Mouse (Mus musculus) kidney, embryonic 16.5 days (tissue): ENCODE measurements around the gene Maml2. TPM values are rescaled to one million over a fixed set of nuclear protein-coding genes. Genes with fewer than 3 reads are reported as not detected.
A peak's percentile ranks its signal among the peaks of the same experiment; 100 is the strongest.

ENCODE experiments used
- ATAC-seq: fragments of 200-750 bp; cut with Nextera tagmentation; 2 replicates; pipeline ENCODE4 v1.8.0; 2017; ENCODE audit warnings: moderate TSS enrichment; ENCODE audit not compliant: low FRiP score, low TSS enrichment
- H3K27ac ChIP-seq: fragments of 300-500 bp; sonication (generic); 2 replicates; pipeline ENCODE4 v1.5.1; 2014; ENCODE audit warnings: low read length
- H3K27me3 ChIP-seq: fragments of 300-500 bp; sonication (generic); 2 replicates; pipeline ENCODE4 v1.6.1; 2014; ENCODE audit warnings: low read length, control low read depth, mixed read lengths; ENCODE audit not compliant: insufficient read depth
- H3K36me3 ChIP-seq: fragments of 300-500 bp; sonication (generic); 2 replicates; pipeline ENCODE4 v1.6.1; 2014; ENCODE audit warnings: low read length, control low read depth, mixed read lengths; ENCODE audit not compliant: insufficient read depth
- H3K4me1 ChIP-seq: fragments of 300-500 bp; sonication (generic); 2 replicates; pipeline ENCODE4 v1.6.1; 2014; ENCODE audit warnings: low read length, control low read depth, mixed read lengths; ENCODE audit not compliant: insufficient read depth
- H3K4me2 ChIP-seq: fragments of 300-500 bp; sonication (generic); replicated peaks from 2 replicates; pipeline ENCODE4 v1.6.1; 2014; ENCODE audit warnings: low read depth, low read length
- H3K4me3 ChIP-seq: fragments of 300-500 bp; sonication (generic); 2 replicates; pipeline ENCODE4 v1.5.1; 2014; ENCODE audit warnings: mild to moderate bottlenecking, low read length
- H3K9ac ChIP-seq: fragments of 300-500 bp; sonication (generic); replicated peaks from 2 replicates; pipeline ENCODE4 v1.6.1; 2014; ENCODE audit warnings: low read length
- H3K9me3 ChIP-seq: fragments of 300-500 bp; sonication (generic); 2 replicates; pipeline ENCODE4 v1.6.1; 2016; ENCODE audit warnings: low read length, control low read depth
- WGBS: fragments of 180-500 bp; shearing (Covaris S2); extraction: QIAGEN DNeasy Blood & Tissue Kit; methylation state at CpG from one replicate; pipeline ENCODE4 v1.1.7; 2014; 5-methylcytosine and 5-hydroxymethylcytosine counted together
- polyA plus RNA-seq: library from polyadenylated mRNA; unstranded; fragments of >200 nt; fragmentation: Nextera tagmentation; extraction: Ambion mirVana; gene quantifications from 2 replicates; pipeline ENCODE4 v1.2.1, GENCODE M21; 2015

Maml2 gene
- polyA plus RNA-seq, 1 experiment from 2014 or later, result 10.0 TPM

GRCm38 (mm10) chr9:13497016-13497415 lies 199.3 kb downstream of the Maml2 start:
- Histone ChIP-seq H3K4me1 (peaks cover 22% of the 10 kb centered on the region), H3K36me3 (no peaks in the 10 kb centered on the region), H3K4me2 (no peak overlapping the region), H3K27ac (peak overlapping the region; percentile 71), H3K9me3 (no peaks in the 10 kb centered on the region), H3K27me3 (no peaks in the 10 kb centered on the region), H3K9ac (no peak overlapping the region), H3K4me3 (no peak overlapping the region)
- 81% methylated on average over 3 of the region's 3 CpGs for WGBS
- no peak for ATAC-seq

GRCm38 (mm10) chr9:13497690-13498333 lies 200.1 kb downstream of the Maml2 start:
- Histone ChIP-seq H3K36me3 (no peaks in the 10 kb centered on the region), H3K4me3 (no peak overlapping the region), H3K4me2 (no peak overlapping the region), H3K27me3 (no peaks in the 10 kb centered on the region), H3K4me1 (peaks cover 22% of the 10 kb centered on the region), H3K9ac (no peak overlapping the region), H3K27ac (peak overlapping the region; percentile 84), H3K9me3 (no peaks in the 10 kb centered on the region)
- peak; percentile 93 for ATAC-seq
- WGBS, result 48% methylated on average over 7 of the region's 7 CpGs

- no peak overlapping the region for H3K4me3 ChIP-seq
- no peaks in the 10 kb centered on the region for H3K36me3 ChIP-seq
- WGBS, result 77% methylated on average over 5 of the region's 5 CpGs
- H3K27me3 ChIP-seq, result no peaks in the 10 kb centered on the region
- H3K27ac ChIP-seq, result no peak overlapping the region
- no peak overlapping the region for H3K9ac ChIP-seq
- H3K4me1 ChIP-seq, result peaks cover 24% of the 10 kb centered on the region
- no peaks in the 10 kb centered on the region for H3K9me3 ChIP-seq
- ATAC-seq, result no peak
- H3K4me2 ChIP-seq, result no peak overlapping the region
These were observed 202.3 kb downstream of the Maml2 start for GRCm38 (mm10) chr9:13500045-13500444.

GRCm38 (mm10) chr9:13505024-13505423 lies 207.3 kb downstream of the Maml2 start:
- 76% methylated on average over 4 of the region's 4 CpGs for WGBS
- no peaks in the 10 kb centered on the region for H3K36me3 ChIP-seq
- H3K4me1 ChIP-seq, result peaks cover 30% of the 10 kb centered on the region
- H3K9me3 ChIP-seq, result no peaks in the 10 kb centered on the region
- no peak overlapping the region for H3K9ac ChIP-seq
- no peak overlapping the region for H3K4me2 ChIP-seq
- no peak overlapping the region for H3K4me3 ChIP-seq
- ATAC-seq, result no peak
- H3K27me3 ChIP-seq, result no peaks in the 10 kb centered on the region
- no peak overlapping the region for H3K27ac ChIP-seq

- ATAC-seq, result peak; percentile 76; the same call in 1 of the 2 replicates
- no peak overlapping the region for H3K4me3 ChIP-seq
- H3K9ac ChIP-seq, result no peak overlapping the region
- peak overlapping the region; percentile 31 for H3K27ac ChIP-seq
- no peak overlapping the region for H3K4me2 ChIP-seq
- WGBS, result 26% methylated on average over 6 of the region's 6 CpGs
- no peaks in the 10 kb centered on the region for H3K27me3 ChIP-seq
- peaks cover 32% of the 10 kb centered on the region for H3K4me1 ChIP-seq
- no peaks in the 10 kb centered on the region for H3K36me3 ChIP-seq
- no peaks in the 10 kb centered on the region for H3K9me3 ChIP-seq
These were observed 209.4 kb downstream of the Maml2 start for GRCm38 (mm10) chr9:13506956-13507821.

GRCm38 (mm10) chr9:13507822-13508188 lies 210.0 kb downstream of the Maml2 start:
- no peak overlapping the region for H3K4me2 ChIP-seq
- H3K4me1 ChIP-seq, result peaks cover 36% of the 10 kb centered on the region
- H3K36me3 ChIP-seq, result no peaks in the 10 kb centered on the region
- WGBS, result 72% methylated on average over 9 of the region's 9 CpGs
- peak overlapping the region; percentile 31 for H3K27ac ChIP-seq
- H3K9me3 ChIP-seq, result no peaks in the 10 kb centered on the region
- no peaks in the 10 kb centered on the region for H3K27me3 ChIP-seq
- ATAC-seq, result peak; percentile 22; the same call in 1 of the 2 replicates
- H3K9ac ChIP-seq, result no peak overlapping the region
- no peak overlapping the region for H3K4me3 ChIP-seq

- 66% methylated on average over 6 of the region's 6 CpGs for WGBS
- H3K4me1 ChIP-seq, result peaks cover 41% of the 10 kb centered on the region
- ATAC-seq, result peak; percentile 65; the same call in 1 of the 2 replicates
These were observed 212.0 kb downstream of the Maml2 start for GRCm38 (mm10) chr9:13509751-13510150.

GRCm38 (mm10) chr9:13510621-13511369 lies 213.0 kb downstream of the Maml2 start:
- Histone ChIP-seq H3K36me3 (no peaks in the 10 kb centered on the region), H3K9me3 (no peaks in the 10 kb centered on the region), H3K4me2 (no peak overlapping the region), H3K4me1 (peaks cover 37% of the 10 kb centered on the region), H3K9ac (no peak overlapping the region), H3K4me3 (no peak overlapping the region), H3K27me3 (no peaks in the 10 kb centered on the region), H3K27ac (no peak overlapping the region)
- ATAC-seq, result no peak
- WGBS, result 63% methylated on average over 5 of the region's 5 CpGs

More at GRCm38 (mm10) chr9:13509751-13510150, 212.0 kb downstream of the Maml2 start:
- Histone ChIP-seq H3K9me3 (no peaks in the 10 kb centered on the region), H3K9ac (no peak overlapping the region), H3K27me3 (no peaks in the 10 kb centered on the region), H3K36me3 (no peaks in the 10 kb centered on the region), H3K27ac (no peak overlapping the region), H3K4me2 (no peak overlapping the region), H3K4me3 (no peak overlapping the region)

GRCm38 (mm10) chr9:13513135-13513534 lies 215.4 kb downstream of the Maml2 start:
- Histone ChIP-seq H3K4me2 (no peak overlapping the region), H3K9ac (no peak overlapping the region), H3K9me3 (no peaks in the 10 kb centered on the region), H3K4me3 (no peak overlapping the region), H3K27me3 (no peaks in the 10 kb centered on the region), H3K4me1 (peaks cover 35% of the 10 kb centered on the region; the same call in 1 of the 2 replicates), H3K27ac (no peak overlapping the region), H3K36me3 (no peaks in the 10 kb centered on the region)
- peak; percentile 62 for ATAC-seq
- WGBS, result 32% methylated on average over 5 of the region's 5 CpGs
